Mouse (Mus musculus) adrenal gland, adult 2 months (tissue): Measurements from ENCODE around the gene Babam2. TPM values are rescaled to one million over a fixed set of nuclear protein-coding genes. Genes with fewer than 3 reads are reported as not detected.
"Not testable (repeated sequence)": the region's sequence is repeated elsewhere in the genome, so short reads cannot be mapped to it uniquely, and the experiment has no call there.

Source experiments
- DNase-seq: peaks from one replicate; pipeline ENCODE4 v3.0.0; 2021
- polyA plus RNA-seq: library from polyadenylated mRNA; depleted of rRNA; stranded (reverse); fragments of >200 nt; gene quantifications from 2 replicates; pipeline ENCODE4 v1.2.3, GENCODE M21; 2012
- total RNA-seq, 2 experiments: library from RNA; stranded (reverse); gene quantifications; 2 replicates each; pipeline ENCODE4 v1.2.3; 2021

Gene Babam2
- total and polyA plus RNA-seq, 3 experiments = 88.1 to 177 (median 90.5) TPM

GRCm38 (mm10) chr5:31935936-31936335 lies 238.5 kb downstream of the Babam2 start:
- peak; percentile 78 for DNase-seq

- peak; percentile 30 for DNase-seq
These were observed 239.0 kb downstream of the Babam2 start for GRCm38 (mm10) chr5:31936523-31936922.

- no peak for DNase-seq
These were observed 243.4 kb downstream of the Babam2 start for GRCm38 (mm10) chr5:31940876-31941275.

GRCm38 (mm10) chr5:31947185-31947584 lies 249.7 kb downstream of the Babam2 start:
- no peak for DNase-seq

GRCm38 (mm10) chr5:31949389-31949788 lies 251.9 kb downstream of the Babam2 start:
- DNase-seq = no peak

GRCm38 (mm10) chr5:31950532-31950931 lies 253.0 kb downstream of the Babam2 start:
- no peak for DNase-seq

- no peak for DNase-seq
These were observed 257.7 kb downstream of the Babam2 start for GRCm38 (mm10) chr5:31955184-31955583.

- no peak for DNase-seq
These were observed 258.9 kb downstream of the Babam2 start for GRCm38 (mm10) chr5:31956336-31956735.

- no peak for DNase-seq
These were observed 262.4 kb downstream of the Babam2 start for GRCm38 (mm10) chr5:31959886-31960285.

GRCm38 (mm10) chr5:31961423-31961822 lies 263.9 kb downstream of the Babam2 start:
- no peak for DNase-seq

- no peak for DNase-seq
These were observed 264.9 kb downstream of the Babam2 start for GRCm38 (mm10) chr5:31962346-31962745.

GRCm38 (mm10) chr5:31963352-31963751 lies 265.9 kb downstream of the Babam2 start:
- peak; percentile 67 for DNase-seq

GRCm38 (mm10) chr5:31963851-31964250 lies 266.4 kb downstream of the Babam2 start:
- no peak for DNase-seq

- no peak for DNase-seq
These were observed 269.3 kb downstream of the Babam2 start for GRCm38 (mm10) chr5:31966741-31967140.

GRCm38 (mm10) chr5:31967526-31967925 lies 270.0 kb downstream of the Babam2 start:
- no peak for DNase-seq

- DNase-seq = peak; percentile 41
These were observed 270.6 kb downstream of the Babam2 start for GRCm38 (mm10) chr5:31968046-31968506.

GRCm38 (mm10) chr5:31972416-31972815 lies 274.9 kb downstream of the Babam2 start:
- not testable (repeated sequence) for DNase-seq

GRCm38 (mm10) chr5:31974614-31975168 lies 277.2 kb downstream of the Babam2 start:
- DNase-seq = no peak

- no peak for DNase-seq
These were observed 284.6 kb downstream of the Babam2 start for GRCm38 (mm10) chr5:31982061-31982460.

- no peak for DNase-seq
These were observed 285.7 kb downstream of the Babam2 start for GRCm38 (mm10) chr5:31983161-31983560.

- DNase-seq = no peak
These were observed 286.4 kb downstream of the Babam2 start for GRCm38 (mm10) chr5:31983817-31984368.

GRCm38 (mm10) chr5:31984369-31984961 lies 287.0 kb downstream of the Babam2 start:
- DNase-seq = peak; percentile 52

GRCm38 (mm10) chr5:31985021-31985420 lies 287.5 kb downstream of the Babam2 start:
- no peak for DNase-seq
